Mouse (Mus musculus): ENCODE measurements around the gene Cdk6.

GRCm38 (mm10) chr5:3541871-3542270 lies 200.6 kb downstream of the Cdk6 start:
- TF ChIP-seq POLR2A (IDR thresholded peaks at IDR 0.05; ENCODE audit: borderline replicate concordance, low read depth, low read length) (no peak), CTCF (IDR thresholded peaks at IDR 0.05; ENCODE audit: low read depth, low read length) (no peak)
